Mouse (Mus musculus) embryonic stem cell, embryonic (primary cell): ENCODE measurements at regions not wholly inside any gene's neighbourhood (a gene's known extent, or its start where the extent isn't known, plus 50 kb on each side); places are given as distances from the start of the nearest gene placed in this dataset.

Experiments
- CTCF ChIA-PET, 4 experiments: fragments of 300-600 bp in 2 of 4; fragments of 350-600 bp in 2 of 4; sonication (Branson Sonifier 250); formaldehyde crosslinking; loops; one replicate each; lab custom pipeline; 2022; ENCODE audit warnings: inconsistent platforms in 2 of 4; lab: Charles Lee
- POLR2A ChIA-PET, 4 experiments: fragments of 300-600 bp in 2 of 4; fragments of 350-600 bp in 2 of 4; sonication (Branson Sonifier 250); formaldehyde crosslinking; loops; one replicate each; lab custom pipeline; 2022; ENCODE audit warnings: antibody characterized with exemption in 4 of 4, inconsistent platforms in 1 of 4; lab: Charles Lee

DNA sequence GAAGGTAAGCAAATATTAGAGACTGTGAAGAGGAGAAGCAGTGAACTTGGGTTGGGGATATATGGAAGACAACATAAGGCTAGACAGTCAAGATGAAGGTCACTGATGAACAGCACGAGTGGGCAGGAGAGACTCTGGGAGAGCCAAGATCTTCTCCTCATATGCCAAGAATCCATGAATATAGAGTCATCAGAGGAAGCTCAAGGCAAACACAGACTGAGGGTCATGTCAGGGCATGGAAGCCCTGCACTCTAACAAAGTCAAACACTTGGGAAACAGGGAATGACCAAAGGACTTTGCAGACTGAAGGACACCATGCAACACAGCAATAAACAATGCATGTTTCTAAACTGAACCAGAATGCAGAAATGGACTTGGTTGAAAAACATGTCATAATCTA, 351.4 kb downstream of the Hs3st3b1 start:
- ChIA-PET CTCF (no interaction called here), POLR2A (no interaction called here)

- ChIA-PET POLR2A (no interaction called here), CTCF (no interaction called here)
These were observed 348.8 kb downstream of the Hs3st3b1 start for GRCm38 (mm10) chr11:63573271-63573670.

- ChIA-PET POLR2A (no interaction called here), CTCF (no interaction called here)
These were observed 338.8 kb downstream of the Hs3st3b1 start for GRCm38 (mm10) chr11:63583321-63583720.

- CTCF ChIA-PET = no interaction called here
- POLR2A ChIA-PET = no interaction called here
These were observed 336.7 kb downstream of the Hs3st3b1 start for GRCm38 (mm10) chr11:63585216-63585869.

GRCm38 (mm10) chr11:63620220-63620619, 301.9 kb downstream of the Hs3st3b1 start:
- CTCF ChIA-PET = interaction anchor here in 1 of 4 experiments (1.4 kb wide), 1 partner anchor 228 kb away, joined by 3 read pairs; no protein-coding TSS in a partner anchor
- POLR2A ChIA-PET = interaction anchor here in 1 of 4 experiments (0.5 kb wide), 1 partner anchor 17 kb away, joined by 3 read pairs; no protein-coding TSS in a partner anchor

DNA sequence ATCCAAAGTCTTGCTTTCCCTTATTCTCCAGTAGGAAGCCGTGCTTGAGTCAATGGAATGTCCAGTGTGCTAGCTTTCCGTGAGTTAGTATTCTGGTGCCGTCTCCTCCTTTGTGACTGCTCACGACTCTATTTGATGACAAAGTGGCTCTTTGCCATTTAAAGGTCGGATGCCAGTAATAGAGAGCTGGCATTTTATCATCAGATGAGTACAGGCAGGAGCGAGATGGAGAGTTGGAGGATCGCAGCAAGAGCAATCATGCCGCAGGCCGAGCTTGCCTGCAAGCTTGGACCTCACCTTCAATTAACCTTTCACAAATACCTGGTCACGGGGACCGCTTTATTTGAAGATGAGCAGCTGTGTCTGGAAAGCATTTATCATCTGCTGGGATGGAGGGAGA, 291.8 kb downstream of the Hs3st3b1 start:
- POLR2A ChIA-PET = interaction anchor here in 1 of 4 experiments (0.6 to 0.7 kb wide), 2 partner anchors 333 to 1484 kb away, joined by 3 read pairs; no protein-coding TSS in a partner anchor
- CTCF ChIA-PET = no interaction called here

DNA sequence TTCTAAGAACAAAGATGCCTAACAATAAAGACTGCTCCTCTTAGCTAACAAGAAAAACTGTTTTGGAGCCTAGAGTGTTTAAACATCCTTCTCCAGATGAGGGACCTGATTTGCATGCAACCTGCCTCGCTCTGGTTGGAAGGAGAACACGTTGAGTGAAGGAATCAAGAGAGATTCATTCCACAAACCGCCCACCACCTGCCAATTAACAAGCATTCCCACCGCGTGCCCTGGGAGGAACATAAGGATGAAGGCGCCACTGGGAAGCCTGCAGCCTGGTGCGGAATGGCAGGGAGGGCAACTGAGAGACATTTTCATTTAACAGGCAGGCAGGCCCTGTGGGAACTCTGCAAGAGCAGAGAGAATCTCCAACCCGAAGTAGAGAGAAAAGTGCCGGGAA, 265.0 kb downstream of the Hs3st3b1 start:
- CTCF ChIA-PET = interaction anchor here in 1 of 4 experiments (0.7 kb wide), 1 partner anchor 444 kb away, joined by 5 read pairs; no protein-coding TSS in a partner anchor
- POLR2A ChIA-PET = no interaction called here

GRCm38 (mm10) chr11:63665268-63665934, 256.7 kb downstream of the Hs3st3b1 start:
- ChIA-PET POLR2A (interaction anchor here in 1 of 4 experiments (0.7 kb wide), 1 partner anchor 884 kb away, joined by 3 read pairs; no protein-coding TSS in a partner anchor), CTCF (no interaction called here)

DNA sequence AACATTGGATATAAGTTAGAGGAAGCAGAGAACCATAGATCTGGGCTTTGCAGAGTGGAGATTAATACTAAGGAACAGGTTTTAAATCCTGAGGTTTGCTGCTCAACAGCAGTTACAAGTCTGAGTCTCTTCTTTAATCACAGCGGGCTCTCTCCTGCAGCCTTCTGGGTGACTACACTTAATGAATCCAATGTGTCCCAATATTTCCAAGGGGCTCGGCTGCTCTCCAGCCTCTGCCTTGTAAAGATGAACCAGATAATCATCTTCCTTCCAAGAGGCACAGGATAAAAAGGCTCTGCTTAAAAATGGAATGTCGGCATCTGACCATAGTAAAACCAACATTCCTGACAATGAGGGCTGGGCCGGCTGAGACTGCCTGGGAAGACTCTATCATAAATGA, 251.6 kb downstream of the Hs3st3b1 start:
- CTCF ChIA-PET = no interaction called here
- POLR2A ChIA-PET = no interaction called here

DNA sequence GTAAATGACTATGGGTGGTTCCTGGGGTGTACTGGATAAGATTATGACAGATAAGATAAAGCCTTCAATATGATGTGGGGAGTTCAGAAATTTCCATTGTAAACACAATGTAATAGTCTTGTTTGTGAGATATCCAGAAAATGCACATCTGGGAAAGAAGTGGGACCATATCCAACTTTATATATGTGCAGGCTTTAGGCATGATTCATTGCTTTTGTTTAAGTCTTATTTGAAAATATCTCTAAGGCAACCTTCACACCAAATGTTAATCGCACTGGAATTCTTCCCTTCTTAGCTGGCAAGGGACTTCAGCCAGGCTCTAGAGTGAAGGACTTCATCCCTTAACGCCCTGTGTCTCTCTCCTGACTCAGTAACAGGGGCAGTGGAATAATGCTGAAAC, 250.3 kb downstream of the Hs3st3b1 start:
- CTCF ChIA-PET = no interaction called here
- POLR2A ChIA-PET = no interaction called here

DNA sequence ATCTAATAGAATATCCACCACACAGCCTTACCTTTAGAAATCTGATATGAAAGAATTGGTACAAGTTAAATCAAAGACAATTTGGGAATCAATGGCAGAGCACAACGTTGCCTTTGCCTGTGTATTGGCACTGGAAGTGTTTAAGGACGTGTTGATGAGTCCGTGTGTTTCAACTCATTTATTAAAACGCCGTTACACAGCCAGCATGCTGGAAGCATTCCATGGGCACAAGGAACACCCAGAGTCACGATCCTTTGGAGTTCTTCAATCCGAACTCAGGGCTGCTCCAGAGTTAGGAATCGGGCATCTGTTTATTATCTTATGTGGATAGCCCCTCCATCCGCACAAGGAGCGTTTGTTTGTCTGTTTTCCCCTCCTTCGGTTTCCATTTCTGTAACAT, 244.2 kb downstream of the Hs3st3b1 start:
- CTCF ChIA-PET = interaction anchor here in 1 of 4 experiments (0.5 kb wide), 1 partner anchor 222 kb away, joined by 4 read pairs; no protein-coding TSS in a partner anchor
- POLR2A ChIA-PET = no interaction called here

DNA sequence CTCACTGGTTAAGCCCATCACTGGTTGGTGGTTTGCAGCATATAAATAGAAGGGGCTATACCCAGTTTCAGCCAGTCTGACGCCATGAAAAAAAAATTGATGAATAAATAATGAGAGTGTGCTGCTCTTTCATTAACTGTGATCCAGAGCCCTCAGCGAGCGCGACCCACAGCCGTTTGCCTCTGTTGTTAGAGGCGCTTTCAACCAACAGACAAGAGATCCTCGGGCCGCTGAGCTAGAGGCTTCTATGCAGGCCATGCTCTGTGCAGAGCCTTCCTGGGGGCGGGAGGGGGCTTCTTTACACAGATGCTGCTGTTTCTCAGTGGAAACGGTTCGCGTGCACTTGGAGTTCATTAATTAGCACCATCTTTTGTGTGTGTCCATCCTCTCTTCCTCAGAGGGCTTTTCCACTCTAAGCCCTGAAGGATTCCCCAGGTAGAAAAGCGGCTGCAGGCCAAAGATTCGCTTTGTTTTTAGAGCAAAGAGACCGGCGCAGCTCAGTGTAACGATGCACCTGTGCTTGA, 243.6 kb downstream of the Hs3st3b1 start:
- CTCF ChIA-PET = interaction anchor here in 3 of 4 experiments (0.5 to 0.7 kb wide), 3 partner anchors 221 to 300 kb away, joined by 3 to 4 read pairs (median 3); no protein-coding TSS in a partner anchor

DNA sequence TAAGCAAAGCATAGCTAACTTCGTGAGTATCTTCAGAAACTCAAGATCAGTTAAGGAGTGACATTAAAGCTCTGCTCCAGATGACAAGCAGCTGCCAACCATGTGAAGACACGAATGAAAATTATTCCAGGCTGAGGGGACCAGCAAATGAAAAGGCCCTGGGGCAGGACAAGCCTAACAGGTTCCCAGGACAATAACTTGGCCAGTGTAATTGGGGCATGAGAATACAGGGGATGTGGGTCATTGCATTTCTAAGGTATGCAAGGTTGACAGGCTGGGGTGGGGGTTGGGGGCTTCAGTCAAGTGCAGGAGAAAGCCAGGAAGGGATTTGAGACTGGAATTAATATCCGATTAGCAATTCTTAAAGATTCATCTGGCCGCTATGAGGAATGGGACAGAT, 242.6 kb downstream of the Hs3st3b1 start:
- POLR2A ChIA-PET = interaction anchor here in 1 of 4 experiments (0.7 kb wide), 1 partner anchor 1061 kb away, joined by 3 read pairs; no protein-coding TSS in a partner anchor
- CTCF ChIA-PET = interaction anchor here in 1 of 4 experiments (1.1 kb wide), 1 partner anchor 288 kb away, joined by 3 read pairs; no protein-coding TSS in a partner anchor

More for the DNA sequence above, 243.6 kb downstream of the Hs3st3b1 start:
- POLR2A ChIA-PET = no interaction called here

GRCm38 (mm10) chr11:63684228-63684980, 237.7 kb downstream of the Hs3st3b1 start:
- CTCF ChIA-PET = no interaction called here
- POLR2A ChIA-PET = no interaction called here

DNA sequence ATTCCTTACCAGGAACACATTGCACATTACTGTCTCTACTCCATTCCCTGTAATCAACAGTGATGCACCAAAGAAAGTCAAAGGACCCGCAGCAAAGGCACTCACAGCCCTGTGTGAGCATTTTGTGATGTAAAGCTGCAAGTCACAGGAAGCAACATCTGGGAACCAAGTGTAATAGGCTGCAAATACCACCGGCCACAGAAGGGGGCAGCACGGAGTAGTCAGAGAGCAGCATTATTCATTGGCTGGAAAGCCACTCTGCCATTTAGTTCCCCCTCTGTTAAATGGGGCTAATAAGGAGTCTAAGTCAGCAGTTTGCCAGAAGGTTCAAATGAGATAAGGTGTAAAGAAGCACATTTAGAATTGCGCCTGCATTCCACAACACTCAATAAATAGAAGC, 231.0 kb downstream of the Hs3st3b1 start:
- CTCF ChIA-PET = interaction anchor here (0.5 to 1.6 kb wide), 12 partner anchors 10 to 1265 kb away, joined by 3 to 8 read pairs (median 4); no protein-coding TSS in a partner anchor
- POLR2A ChIA-PET = no interaction called here

DNA sequence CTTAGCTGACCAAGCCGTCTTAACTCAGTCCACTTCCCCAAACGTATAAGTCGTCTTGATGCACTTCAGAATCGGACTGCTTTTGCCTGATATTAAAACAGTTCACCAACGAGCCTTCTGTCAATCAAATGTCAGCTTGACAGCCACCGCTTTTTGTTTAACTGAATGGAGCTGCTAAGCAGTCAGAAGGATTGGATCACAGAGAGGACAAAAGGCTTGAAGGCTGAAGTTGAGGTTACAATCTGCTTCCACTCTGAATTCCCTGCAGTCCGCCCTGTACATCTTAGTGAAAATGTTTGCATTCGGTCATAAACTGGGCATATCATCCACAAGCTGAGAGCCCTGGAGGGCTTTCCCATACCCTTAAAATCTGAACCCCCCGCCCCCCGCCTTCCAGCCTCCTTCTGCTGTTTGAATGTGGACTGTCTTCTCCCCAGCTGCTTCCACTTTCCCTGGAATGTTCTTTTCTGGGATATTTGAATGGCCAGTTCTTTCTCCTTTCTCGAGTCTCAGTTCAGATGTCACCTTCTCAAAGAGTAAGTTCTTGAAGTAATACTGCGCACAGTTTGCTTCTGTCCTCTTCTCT, 217.0 kb downstream of the Hs3st3b1 start:
- CTCF ChIA-PET = interaction anchor here in 2 of 4 experiments (0.6 to 0.8 kb wide), 2 partner anchors 14 to 64 kb away, joined by 3 to 13 read pairs; no protein-coding TSS in a partner anchor
- POLR2A ChIA-PET = no interaction called here

- ChIA-PET CTCF (no interaction called here), POLR2A (no interaction called here)
These were observed 216.0 kb downstream of the Hs3st3b1 start for GRCm38 (mm10) chr11:63706057-63706456.

- CTCF ChIA-PET = no interaction called here
- POLR2A ChIA-PET = interaction anchor here in 1 of 4 experiments (0.7 kb wide), 1 partner anchor 14 kb away, joined by 3 read pairs; no protein-coding TSS in a partner anchor
These were observed 215.0 kb downstream of the Hs3st3b1 start for GRCm38 (mm10) chr11:63707093-63707492.
